Mouse (Mus musculus) heart, embryonic 11.5 days (tissue): ENCODE measurements at regions not wholly inside any gene's neighbourhood (a gene's known extent, or its start where the extent isn't known, plus 50 kb on each side); places are given as distances from the start of the nearest gene placed in this dataset.

ENCODE experiments used
- ATAC-seq: fragments of 200-750 bp; cut with Nextera tagmentation; replicated peaks from 2 replicates; pipeline ENCODE4 v1.8.0; 2017; ENCODE audit warnings: moderate library complexity; ENCODE audit not compliant: insufficient number of reproducible peaks, low FRiP score, low TSS enrichment
- H3K27ac ChIP-seq: fragments of 300-500 bp; sonication (generic); 2 replicates; pipeline ENCODE4 v1.5.1; 2014; ENCODE audit warnings: mild to moderate bottlenecking, low read depth, low read length
- H3K27me3 ChIP-seq: fragments of 300-500 bp; sonication (generic); 2 replicates; pipeline ENCODE4 v1.6.1; 2014; ENCODE audit warnings: mild to moderate bottlenecking, low read length, mixed read lengths; ENCODE audit not compliant: control insufficient read depth, insufficient read depth
- H3K36me3 ChIP-seq: fragments of 300-500 bp; sonication (generic); 2 replicates; pipeline ENCODE4 v1.6.1; 2014; ENCODE audit warnings: mild to moderate bottlenecking, low read length, moderate library complexity, mixed read lengths; ENCODE audit not compliant: control insufficient read depth, insufficient read depth
- H3K4me1 ChIP-seq: fragments of 300-500 bp; sonication (generic); 2 replicates; pipeline ENCODE4 v1.6.1; 2014; ENCODE audit warnings: low read length; ENCODE audit not compliant: control insufficient read depth, insufficient read depth
- H3K4me2 ChIP-seq: fragments of 300-500 bp; sonication (generic); 2 replicates; pipeline ENCODE4 v1.6.1; 2014; ENCODE audit warnings: mild to moderate bottlenecking, moderate library complexity
- H3K4me3 ChIP-seq: fragments of 300-500 bp; sonication (generic); 2 replicates; pipeline ENCODE4 v1.5.1; 2014; ENCODE audit warnings: low read depth, low read length
- H3K9ac ChIP-seq: fragments of 300-500 bp; sonication (generic); 2 replicates; pipeline ENCODE4 v1.6.1; 2014; ENCODE audit warnings: mild to moderate bottlenecking, low read depth, low read length, moderate library complexity
- H3K9me3 ChIP-seq: fragments of 300-500 bp; sonication (generic); replicated peaks from 2 replicates; pipeline ENCODE4 v1.6.1; 2016; ENCODE audit warnings: low read length; ENCODE audit not compliant: control insufficient read depth
- WGBS: fragments of 180-500 bp; shearing (Covaris S2); extraction: QIAGEN DNeasy Blood & Tissue Kit; methylation state at CpG from one replicate; pipeline ENCODE4 v1.1.7; 2014; ENCODE audit not compliant: insufficient replicate concordance; 5-methylcytosine and 5-hydroxymethylcytosine counted together

- 71% methylated on average over 4 of the region's 4 CpGs for WGBS
Observed at GRCm38 (mm10) chr9:87510683-87511082, 220.4 kb downstream of the Tbx18 start.

GRCm38 (mm10) chr9:87504673-87505385 is 226.2 kb downstream of the Tbx18 start:
- no peaks in the 10 kb centered on the region for H3K4me1 ChIP-seq
- H3K36me3 ChIP-seq = no peaks in the 10 kb centered on the region
- 56% methylated on average over 10 of the region's 10 CpGs for WGBS
- H3K9me3 ChIP-seq = no peaks in the 10 kb centered on the region
- no peak overlapping the region for H3K4me3 ChIP-seq
- no peak overlapping the region for H3K27ac ChIP-seq
- no peak overlapping the region for H3K4me2 ChIP-seq
- no peak for ATAC-seq
- no peak overlapping the region for H3K9ac ChIP-seq
- H3K27me3 ChIP-seq = no peaks in the 10 kb centered on the region

More at GRCm38 (mm10) chr9:87510683-87511082, 220.4 kb downstream of the Tbx18 start:
- no peak overlapping the region for H3K4me2 ChIP-seq
- H3K27ac ChIP-seq = no peak overlapping the region
- no peaks in the 10 kb centered on the region for H3K9me3 ChIP-seq
- H3K36me3 ChIP-seq = no peaks in the 10 kb centered on the region
- H3K4me3 ChIP-seq = no peak overlapping the region
- H3K4me1 ChIP-seq = no peaks in the 10 kb centered on the region
- no peak for ATAC-seq
- H3K9ac ChIP-seq = no peak overlapping the region
- no peaks in the 10 kb centered on the region for H3K27me3 ChIP-seq

GRCm38 (mm10) chr9:87464141-87464540 is 208.8 kb upstream of the Cep162 start:
- no peak; the same call in 1 of the 2 replicates for ATAC-seq
- Histone ChIP-seq H3K36me3 (no peaks in the 10 kb centered on the region), H3K9ac (no peak overlapping the region), H3K4me3 (no peak overlapping the region), H3K4me2 (no peak overlapping the region), H3K27ac (no peak overlapping the region), H3K9me3 (no peaks in the 10 kb centered on the region), H3K4me1 (no peaks in the 10 kb centered on the region), H3K27me3 (no peaks in the 10 kb centered on the region)
- 65% methylated on average over 3 of the region's 3 CpGs for WGBS

- Histone ChIP-seq H3K9ac (no peak overlapping the region), H3K27me3 (no peaks in the 10 kb centered on the region), H3K27ac (no peak overlapping the region), H3K4me3 (no peak overlapping the region), H3K4me2 (no peak overlapping the region), H3K36me3 (no peaks in the 10 kb centered on the region), H3K4me1 (no peaks in the 10 kb centered on the region), H3K9me3 (no peaks in the 10 kb centered on the region)
- no peak for ATAC-seq
- WGBS = 72% methylated on average over 2 of the region's 2 CpGs
Observed at GRCm38 (mm10) chr9:87453261-87453660, 197.9 kb upstream of the Cep162 start.

GRCm38 (mm10) chr9:87452571-87452970 is 197.2 kb upstream of the Cep162 start:
- no peaks in the 10 kb centered on the region for H3K4me1 ChIP-seq
- no peak for ATAC-seq
- no peaks in the 10 kb centered on the region for H3K36me3 ChIP-seq

GRCm38 (mm10) chr9:87443467-87444235 is 188.3 kb upstream of the Cep162 start:
- H3K4me1 ChIP-seq = no peaks in the 10 kb centered on the region

More at GRCm38 (mm10) chr9:87452571-87452970, 197.2 kb upstream of the Cep162 start:
- WGBS = 71% methylated on average over 2 of the region's 2 CpGs
- Histone ChIP-seq H3K27me3 (no peaks in the 10 kb centered on the region), H3K9ac (no peak overlapping the region), H3K4me3 (no peak overlapping the region), H3K9me3 (no peaks in the 10 kb centered on the region), H3K27ac (no peak overlapping the region), H3K4me2 (no peak overlapping the region)

GRCm38 (mm10) chr9:87432072-87432471 is 176.7 kb upstream of the Cep162 start:
- H3K4me2 ChIP-seq = no peak overlapping the region
- H3K4me3 ChIP-seq = no peak overlapping the region
- 71% methylated on average over 8 of the region's 8 CpGs for WGBS
- no peak for ATAC-seq
- no peaks in the 10 kb centered on the region for H3K9me3 ChIP-seq
- no peaks in the 10 kb centered on the region for H3K36me3 ChIP-seq
- peaks cover 2% of the 10 kb centered on the region; the same call in 1 of the 2 replicates for H3K27me3 ChIP-seq
- H3K9ac ChIP-seq = no peak overlapping the region
- H3K4me1 ChIP-seq = no peaks in the 10 kb centered on the region
- no peak overlapping the region for H3K27ac ChIP-seq

More at GRCm38 (mm10) chr9:87443467-87444235, 188.3 kb upstream of the Cep162 start:
- Histone ChIP-seq H3K27ac (no peak overlapping the region), H3K27me3 (no peaks in the 10 kb centered on the region), H3K9me3 (no peaks in the 10 kb centered on the region), H3K9ac (no peak overlapping the region), H3K36me3 (no peaks in the 10 kb centered on the region), H3K4me3 (no peak overlapping the region), H3K4me2 (no peak overlapping the region)
- 48% methylated on average over 10 of the region's 10 CpGs for WGBS
- ATAC-seq = no peak

- Histone ChIP-seq H3K4me1 (no peaks in the 10 kb centered on the region), H3K36me3 (no peaks in the 10 kb centered on the region), H3K27me3 (peaks cover 2% of the 10 kb centered on the region; the same call in 1 of the 2 replicates), H3K9ac (no peak overlapping the region), H3K4me2 (no peak overlapping the region), H3K9me3 (no peaks in the 10 kb centered on the region), H3K27ac (no peak overlapping the region), H3K4me3 (no peak overlapping the region)
- no peak for ATAC-seq
- WGBS = 64% methylated on average over 7 of the region's 7 CpGs
Observed at GRCm38 (mm10) chr9:87431523-87431922, 176.2 kb upstream of the Cep162 start.
